Mouse (Mus musculus): ENCODE data around the gene Rbm44.
A peak's percentile ranks its signal among the peaks of the same experiment; 100 is the strongest.

The Rbm44 gene

DNA sequence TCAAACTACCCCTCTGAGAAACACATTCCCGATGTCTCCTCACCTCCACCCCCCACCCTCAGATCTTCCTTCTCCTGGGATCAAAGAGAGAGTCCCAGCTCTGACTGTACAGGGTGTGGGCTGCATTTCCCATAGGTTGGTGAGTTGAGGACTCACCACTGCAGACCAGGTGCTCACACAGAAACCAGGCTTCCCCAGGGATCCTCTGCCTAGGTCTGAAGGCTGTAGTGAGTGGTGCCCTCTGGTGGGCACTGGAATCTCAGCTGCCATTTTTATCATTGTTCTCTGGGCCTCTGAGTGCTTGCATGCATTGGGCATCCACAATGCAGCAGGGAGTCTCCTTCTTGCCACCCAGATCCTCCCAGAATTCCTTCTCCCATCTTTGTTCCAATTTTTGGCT is 66.2 kb downstream of the Rbm44 start:
- peak; percentile 78 for DNase-seq

- DNase-seq = no peak
Measured at GRCm38 (mm10) chr1:91211591-91212008, 66.7 kb downstream of the Rbm44 start.

DNA sequence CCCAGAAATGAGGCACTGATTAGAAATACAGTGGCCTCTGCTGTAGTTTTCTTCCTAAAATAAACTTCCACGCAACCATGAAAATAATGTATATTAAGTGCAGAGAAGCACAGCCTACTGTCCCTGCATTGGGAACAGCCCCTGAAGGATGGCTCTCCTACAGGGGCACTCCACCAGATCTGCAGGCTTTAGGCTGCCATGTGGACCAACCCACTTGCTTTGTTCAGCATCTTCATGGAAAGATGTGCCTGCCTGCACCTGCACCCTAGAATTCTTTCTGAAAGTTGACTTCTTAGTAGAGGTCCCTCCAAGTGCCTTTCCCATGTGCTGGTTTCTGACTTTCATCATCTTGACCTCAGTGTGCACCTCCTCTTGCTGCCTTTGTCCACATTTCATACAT is 70.4 kb downstream of the Rbm44 start:
- peak in 1 of 2 experiments; percentile 3 for DNase-seq

DNA sequence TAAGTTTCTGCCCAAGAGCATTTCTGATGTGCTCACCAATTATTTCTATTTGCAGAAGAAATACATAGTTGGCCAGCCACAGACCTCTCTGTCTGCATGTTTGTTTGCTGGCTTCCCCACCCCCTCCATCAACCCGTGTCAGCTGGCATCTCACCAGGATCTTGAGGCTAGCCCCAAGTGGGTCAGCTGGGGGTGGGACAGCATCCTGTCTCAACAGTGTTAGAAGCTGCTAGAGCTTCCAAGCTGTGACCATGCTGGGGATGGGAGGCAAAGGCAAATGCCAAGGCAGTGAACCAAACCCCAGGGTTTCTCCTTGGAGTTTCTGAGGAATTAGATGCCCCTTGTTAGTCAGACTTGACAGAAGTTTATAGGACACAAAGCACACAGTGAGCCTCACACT is 71.1 kb downstream of the Rbm44 start:
- peak in 1 of 2 experiments; percentile 27 for DNase-seq

DNA sequence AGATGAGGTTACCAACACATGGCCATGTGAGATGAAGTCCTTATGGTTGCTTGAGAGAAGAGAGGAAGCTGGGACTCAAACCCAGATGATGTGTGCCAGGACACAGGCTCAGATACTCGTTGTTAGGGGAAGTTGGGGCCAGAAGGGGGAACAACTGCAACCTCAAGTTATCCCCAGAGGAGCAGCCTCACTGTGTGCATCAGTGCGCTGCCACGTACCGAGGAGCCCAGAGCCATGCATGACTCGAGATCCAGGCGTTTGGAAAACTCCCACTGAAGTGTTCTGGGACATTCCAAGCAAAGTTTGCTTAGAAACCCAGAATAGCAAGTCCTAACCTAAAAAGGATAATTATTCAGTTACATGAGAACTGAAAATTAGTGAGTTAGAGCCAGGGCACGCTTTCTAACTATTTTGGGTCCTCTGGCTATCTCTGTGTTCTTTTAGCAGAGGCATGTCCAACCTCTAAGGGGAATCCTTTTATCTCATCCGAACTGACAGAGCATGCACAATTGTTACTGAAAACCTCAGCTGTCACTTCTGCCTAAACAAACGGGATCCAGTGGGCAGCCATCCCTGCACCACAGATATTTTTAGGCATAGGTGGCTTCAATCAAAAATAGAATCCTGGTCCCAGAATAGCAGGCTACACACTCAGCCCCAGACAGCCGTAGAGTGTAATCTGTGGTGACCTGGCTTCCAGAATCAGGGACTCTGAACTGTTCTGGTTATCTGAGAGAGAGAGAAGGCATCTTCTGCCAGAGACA is 71.8 kb downstream of the Rbm44 start:
- peak in 1 of 2 experiments; percentile 5 for DNase-seq

GRCm38 (mm10) chr1:91219641-91220321 is 74.9 kb downstream of the Rbm44 start:
- peak in 1 of 2 experiments; percentile 3 for DNase-seq

GRCm38 (mm10) chr1:91220322-91220672 is 75.4 kb downstream of the Rbm44 start:
- no peak for DNase-seq

All from thymus, postnatal 36 days (tissue).